Mouse (Mus musculus) stomach, embryonic 14.5 days (tissue): Measurements from ENCODE around the gene Myrf. TPM values are rescaled to one million over a fixed set of nuclear protein-coding genes. Genes with fewer than 3 reads are reported as not detected.

Experiments used
- ATAC-seq: fragments of 200-750 bp; cut with Nextera tagmentation; 2 replicates; pipeline ENCODE4 v1.8.0; 2017; ENCODE audit warnings: low read depth, moderate TSS enrichment; ENCODE audit not compliant: insufficient number of reproducible peaks, insufficient read depth, low FRiP score
- H3K27ac ChIP-seq: fragments of 300-500 bp; sonication (generic); 2 replicates; pipeline ENCODE4 v1.5.1; 2014; ENCODE audit warnings: mild to moderate bottlenecking, low read length, moderate library complexity, mixed read lengths
- H3K27me3 ChIP-seq: fragments of 300-500 bp; sonication (generic); 2 replicates; pipeline ENCODE4 v1.6.1; 2014; ENCODE audit warnings: low read length, control low read depth, mixed read lengths; ENCODE audit not compliant: control insufficient read depth, insufficient read depth
- H3K36me3 ChIP-seq: fragments of 300-500 bp; sonication (generic); 2 replicates; pipeline ENCODE4 v1.6.1; 2014; ENCODE audit warnings: mild to moderate bottlenecking, control low read depth, low read length, moderate library complexity, mixed read lengths; ENCODE audit not compliant: control insufficient read depth, insufficient read depth
- H3K4me1 ChIP-seq: fragments of 300-500 bp; sonication (generic); 2 replicates; pipeline ENCODE4 v1.6.1; 2014; ENCODE audit warnings: low read length, control low read depth, mixed read lengths; ENCODE audit not compliant: control insufficient read depth, insufficient read depth
- H3K4me2 ChIP-seq: fragments of 300-500 bp; sonication (generic); replicated peaks from 2 replicates; pipeline ENCODE4 v1.6.1; 2014; ENCODE audit warnings: low read depth, low read length, control low read depth
- H3K4me3 ChIP-seq: fragments of 300-500 bp; sonication (generic); 2 replicates; pipeline ENCODE4 v1.5.1; 2014; ENCODE audit warnings: low read depth, low read length, control low read depth
- H3K9ac ChIP-seq: fragments of 300-500 bp; sonication (generic); replicated peaks from 2 replicates; pipeline ENCODE4 v1.6.1; 2014; ENCODE audit warnings: low read depth, mild to moderate bottlenecking, control low read depth, low read length, moderate library complexity, mixed read lengths
- H3K9me3 ChIP-seq: fragments of 300-500 bp; sonication (generic); 2 replicates; pipeline ENCODE4 v1.6.1; 2016; ENCODE audit warnings: low read depth, low read length, control low read depth; ENCODE audit not compliant: control insufficient read depth
- WGBS: fragments of 180-500 bp; shearing (Covaris S2); extraction: QIAGEN DNeasy Blood & Tissue Kit; methylation state at CpG from one replicate; pipeline ENCODE4 v1.1.7; 2014; 5-methylcytosine and 5-hydroxymethylcytosine counted together
- polyA plus RNA-seq: library from polyadenylated mRNA; unstranded; fragments of >200 nt; fragmentation: Nextera tagmentation; extraction: Ambion mirVana; gene quantifications from 2 replicates; pipeline ENCODE4 v1.2.1, GENCODE M21; 2014

Myrf gene
- polyA plus RNA-seq, 1 experiment from 2014 or later: 28.4 TPM

DNA sequence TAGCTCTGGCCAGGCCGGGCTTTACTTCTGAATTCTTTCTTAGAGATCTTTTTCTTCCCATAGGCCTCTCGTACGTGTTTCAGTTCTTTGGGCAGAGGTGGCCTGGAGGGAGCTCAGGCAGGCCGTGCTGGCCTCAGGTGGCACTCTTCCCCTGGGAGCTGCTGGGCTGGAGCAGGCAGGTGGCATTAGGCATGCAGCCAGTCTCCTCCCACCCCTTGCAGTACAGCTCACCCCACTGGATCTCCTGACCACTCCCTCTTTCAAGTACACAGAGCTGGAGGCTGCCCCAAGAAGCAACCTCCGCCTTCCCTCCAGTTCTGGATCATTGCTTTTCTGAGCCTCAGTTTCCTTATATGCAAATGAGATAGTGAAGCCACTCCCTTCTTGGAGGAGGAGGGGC is 37.2 kb upstream of the Myrf start:
- peak; percentile 90 for ATAC-seq
- Histone ChIP-seq H3K4me3 (no peak overlapping the region), H3K9me3 (no peaks in the 10 kb centered on the region), H3K27ac (peak overlapping the region; percentile 96), H3K4me1 (peaks cover 41% of the 10 kb centered on the region), H3K36me3 (no peaks in the 10 kb centered on the region), H3K27me3 (no peaks in the 10 kb centered on the region), H3K4me2 (peak overlapping the region; percentile 26; the same call in 1 of the 2 replicates), H3K9ac (peak overlapping the region; percentile 18; the same call in 1 of the 2 replicates)
- 28% methylated on average over 5 of the region's 5 CpGs for WGBS

GRCm38 (mm10) chr19:10277331-10277730 is 36.8 kb upstream of the Myrf start:
- ATAC-seq: peak; percentile 48; the same call in 1 of the 2 replicates
- no peaks in the 10 kb centered on the region for H3K27me3 ChIP-seq
- H3K27ac ChIP-seq: peak overlapping the region; percentile 96
- whole genome bisulfite sequencing: 14% methylated on average over 17 of the region's 17 CpGs
- H3K36me3 ChIP-seq: no peaks in the 10 kb centered on the region
- H3K9me3 ChIP-seq: no peaks in the 10 kb centered on the region
- H3K4me1 ChIP-seq: peaks cover 45% of the 10 kb centered on the region
- H3K9ac ChIP-seq: peak overlapping the region; percentile 18; the same call in 1 of the 2 replicates
- no peak overlapping the region for H3K4me3 ChIP-seq
- peak overlapping the region; percentile 26; the same call in 1 of the 2 replicates for H3K4me2 ChIP-seq

DNA sequence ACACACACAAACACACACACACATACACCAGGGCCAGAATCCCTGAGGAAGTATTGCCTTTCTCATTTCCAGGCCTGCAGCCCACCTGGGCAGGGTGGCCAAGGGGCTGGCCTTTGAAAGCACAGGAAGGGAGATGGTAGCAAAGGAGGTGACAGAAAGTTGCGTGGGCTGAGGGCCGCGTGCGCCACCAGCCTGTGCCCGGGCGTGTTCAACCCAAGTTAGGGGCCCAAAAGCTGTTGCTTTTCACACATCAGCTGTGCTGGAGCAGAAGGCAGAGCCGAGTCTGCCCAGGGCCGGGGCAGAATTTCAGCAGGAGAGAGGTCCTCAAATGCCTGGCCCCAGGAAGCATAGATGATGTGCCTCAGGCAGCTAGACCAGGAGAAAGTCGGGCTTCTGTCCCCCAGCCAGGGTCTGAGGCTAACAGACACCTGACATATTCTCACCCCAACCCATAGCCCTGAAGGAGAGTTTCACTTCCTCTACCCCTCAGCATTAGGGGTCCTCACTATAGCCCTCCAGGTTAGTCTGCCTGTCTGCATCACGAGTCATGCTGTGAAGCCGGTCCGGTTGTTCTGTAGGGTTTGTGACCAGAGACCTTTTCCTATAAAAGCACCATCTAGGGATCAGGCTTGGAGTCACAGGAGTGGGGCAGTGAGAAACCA is 36.1 kb upstream of the Myrf start:
- no peak overlapping the region for H3K4me2 ChIP-seq
- H3K36me3 ChIP-seq: no peaks in the 10 kb centered on the region
- no peak overlapping the region for H3K9ac ChIP-seq
- no peaks in the 10 kb centered on the region for H3K9me3 ChIP-seq
- H3K4me3 ChIP-seq: no peak overlapping the region
- H3K27me3 ChIP-seq: no peaks in the 10 kb centered on the region
- H3K4me1 ChIP-seq: peaks cover 46% of the 10 kb centered on the region
- H3K27ac ChIP-seq: peak overlapping the region; percentile 96; the same call in 1 of the 2 replicates
- no peak for ATAC-seq
- WGBS: 70% methylated on average over 12 of the region's 12 CpGs

GRCm38 (mm10) chr19:10274056-10274455 is 33.5 kb upstream of the Myrf start:
- Histone ChIP-seq H3K9ac (no peak overlapping the region), H3K4me2 (no peak overlapping the region), H3K9me3 (no peaks in the 10 kb centered on the region), H3K4me1 (peaks cover 46% of the 10 kb centered on the region), H3K4me3 (no peak overlapping the region), H3K27ac (no peak overlapping the region), H3K36me3 (no peaks in the 10 kb centered on the region), H3K27me3 (no peaks in the 10 kb centered on the region)
- 49% methylated on average over 5 of the region's 5 CpGs for WGBS
- no peak for ATAC-seq

GRCm38 (mm10) chr19:10272746-10273145 is 32.2 kb upstream of the Myrf start:
- H3K9ac ChIP-seq: no peak overlapping the region
- H3K4me3 ChIP-seq: no peak overlapping the region
- peak overlapping the region; percentile 2; the same call in 1 of the 2 replicates for H3K4me2 ChIP-seq
- WGBS: 23% methylated on average over 11 of the region's 11 CpGs
- H3K27ac ChIP-seq: peak overlapping the region; percentile 44; the same call in 1 of the 2 replicates
- no peaks in the 10 kb centered on the region for H3K36me3 ChIP-seq
- peak; percentile 42; the same call in 1 of the 2 replicates for ATAC-seq
- no peaks in the 10 kb centered on the region for H3K9me3 ChIP-seq
- H3K4me1 ChIP-seq: peaks cover 35% of the 10 kb centered on the region
- H3K27me3 ChIP-seq: no peaks in the 10 kb centered on the region

- WGBS: 89% methylated on average over 7 of the region's 7 CpGs
- Histone ChIP-seq H3K4me1 (peaks cover 33% of the 10 kb centered on the region), H3K27ac (no peak overlapping the region), H3K36me3 (no peaks in the 10 kb centered on the region), H3K27me3 (no peaks in the 10 kb centered on the region), H3K9me3 (no peaks in the 10 kb centered on the region), H3K4me2 (no peak overlapping the region), H3K4me3 (no peak overlapping the region), H3K9ac (no peak overlapping the region)
- no peak for ATAC-seq
Observed at GRCm38 (mm10) chr19:10271592-10271991, 31.0 kb upstream of the Myrf start.

DNA sequence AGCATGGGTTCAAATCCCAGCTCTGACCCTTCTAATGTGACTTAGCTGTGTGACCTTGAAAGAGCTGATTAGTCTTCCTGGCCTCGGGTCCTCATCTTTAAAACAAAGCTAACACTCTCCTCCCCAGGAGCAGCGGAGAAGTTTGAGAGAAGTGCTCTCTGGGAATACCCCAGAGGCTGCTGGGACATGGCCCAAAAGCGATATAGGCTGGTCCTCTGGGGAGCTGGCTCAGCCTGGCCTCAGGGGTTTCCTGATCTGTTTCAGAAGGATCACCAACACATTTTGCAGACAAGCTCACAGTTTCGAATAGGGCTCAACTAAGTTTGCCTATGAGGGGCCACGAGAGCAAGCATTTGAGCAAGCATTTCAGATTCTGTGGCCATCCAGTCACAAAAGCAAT is 29.8 kb upstream of the Myrf start:
- 85% methylated on average over 5 of the region's 5 CpGs for WGBS
- H3K4me1 ChIP-seq: peaks cover 30% of the 10 kb centered on the region
- no peak overlapping the region for H3K27ac ChIP-seq

DNA sequence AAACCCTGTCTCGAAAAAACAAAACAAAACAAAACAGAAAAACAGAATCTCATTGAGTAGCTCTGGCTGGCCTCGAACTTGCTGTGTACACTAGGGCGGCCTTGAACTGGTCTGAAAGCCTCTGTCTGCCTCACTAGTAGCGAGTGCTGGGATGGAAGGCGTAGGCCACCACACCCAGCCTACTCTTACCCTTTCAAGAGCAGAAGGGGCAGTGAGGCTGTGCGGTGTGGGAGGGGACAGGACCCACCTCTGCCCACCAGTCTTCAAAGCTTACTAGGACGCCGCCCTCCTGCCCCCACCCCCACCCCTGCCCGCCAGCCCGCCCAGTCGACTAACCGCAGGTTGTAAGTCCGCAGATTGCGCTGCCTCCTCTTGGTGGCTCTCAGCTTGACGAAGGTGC is 28.3 kb upstream of the Myrf start:
- 80% methylated on average over 15 of the region's 15 CpGs for WGBS
- no peaks in the 10 kb centered on the region for H3K9me3 ChIP-seq
- no peak overlapping the region for H3K4me3 ChIP-seq
- H3K4me2 ChIP-seq: no peak overlapping the region
- no peaks in the 10 kb centered on the region for H3K36me3 ChIP-seq
- H3K27ac ChIP-seq: no peak overlapping the region
- H3K27me3 ChIP-seq: no peaks in the 10 kb centered on the region
- H3K9ac ChIP-seq: no peak overlapping the region
- no peak for ATAC-seq
- H3K4me1 ChIP-seq: peaks cover 23% of the 10 kb centered on the region

More for the DNA sequence above, 29.8 kb upstream of the Myrf start:
- H3K4me2 ChIP-seq: no peak overlapping the region
- no peak overlapping the region for H3K4me3 ChIP-seq
- H3K9me3 ChIP-seq: no peaks in the 10 kb centered on the region
- no peak overlapping the region for H3K9ac ChIP-seq
- H3K27me3 ChIP-seq: no peaks in the 10 kb centered on the region
- H3K36me3 ChIP-seq: no peaks in the 10 kb centered on the region
- ATAC-seq: no peak

GRCm38 (mm10) chr19:10267953-10268352 is 27.4 kb upstream of the Myrf start:
- H3K4me3 ChIP-seq: no peak overlapping the region
- ATAC-seq: no peak
- no peak overlapping the region for H3K27ac ChIP-seq
- whole genome bisulfite sequencing: 82% methylated on average over 10 of the region's 10 CpGs
- no peak overlapping the region for H3K9ac ChIP-seq
- H3K27me3 ChIP-seq: no peaks in the 10 kb centered on the region
- no peaks in the 10 kb centered on the region for H3K36me3 ChIP-seq
- no peaks in the 10 kb centered on the region for H3K9me3 ChIP-seq
- H3K4me1 ChIP-seq: peaks cover 16% of the 10 kb centered on the region
- no peak overlapping the region for H3K4me2 ChIP-seq
